Mouse (Mus musculus): ENCODE data around the gene Kcnb1. TPM values are rescaled to one million over a fixed set of nuclear protein-coding genes. Genes with fewer than 3 reads are reported as not detected.

The Kcnb1 gene
- total RNA-seq, 1 experiment, result 1.3 TPM

GRCm38 (mm10) chr2:167123936-167124335, 66.0 kb downstream of the Kcnb1 start:
- Histone ChIP-seq H3K36me3 (ENCODE audit: control insufficient read depth, insufficient read depth, low read length, poor library complexity, severe bottlenecking) (peaks cover 3% of the 10 kb centered on the region; the same call in 1 of the 2 replicates), H3K9me3 (ENCODE audit: control insufficient read depth, insufficient read depth, low read depth, low read length) (peaks cover 15% of the 10 kb centered on the region; the same call in 1 of the 2 replicates), H3K4me3 (ENCODE audit: insufficient read depth in 1 of 2, low read depth in 1 of 2, low read length in 2 of 2, poor library complexity in 1 of 2, severe bottlenecking in 1 of 2) (no peak overlapping the region), H3K9ac (ENCODE audit: insufficient read depth, low read depth, low read length, poor library complexity, severe bottlenecking) (no peak overlapping the region), H3K27ac (ENCODE audit: insufficient read depth, low read depth, low read length, poor library complexity, severe bottlenecking) (no peak overlapping the region), H3K4me1 (ENCODE audit: control insufficient read depth in 2 of 2, insufficient read depth in 2 of 2, low read length in 2 of 2, poor library complexity in 1 of 2) (peaks cover 0 to 9% of the 10 kb centered on the region in 2 experiments; a peak in 2 of 4 replicates)
- TF ChIP-seq ZNF384 (IDR thresholded peaks at IDR 0.05; ENCODE audit: low read depth, low read length) (no peak), ZC3H11A (IDR thresholded peaks at IDR 0.05; ENCODE audit: borderline replicate concordance, low read depth, low read length) (no peak), MAFK (IDR thresholded peaks at IDR 0.05; ENCODE audit: insufficient read depth, low read depth, low read length) (no peak), HCFC1 (IDR thresholded peaks at IDR 0.05; ENCODE audit: borderline replicate concordance, insufficient read depth, low read length) (no peak), CHD2 (IDR thresholded peaks at IDR 0.05; ENCODE audit: low read depth, low read length) (no peak)
- in situ Hi-C loops (cut with MboI; ENCODE audit: low sequenced_read_pairs in 2 of 2, unreplicated experiment in 2 of 2), result no loop called here
- no peak for DNase-seq (ENCODE audit: low read depth, low spot score)

- in situ Hi-C loops (cut with MboI; ENCODE audit: low sequenced_read_pairs in 2 of 2, unreplicated experiment in 2 of 2), result no loop called here
- peaks cover 0 to 1% of the 10 kb centered on the region in 2 experiments; a peak in 1 of 4 replicates for H3K4me1 ChIP-seq (ENCODE audit: control insufficient read depth in 2 of 2, insufficient read depth in 2 of 2, low read length in 2 of 2, poor library complexity in 1 of 2)
Measured at GRCm38 (mm10) chr2:167122737-167123136, 67.2 kb downstream of the Kcnb1 start.

GRCm38 (mm10) chr2:167121996-167122395, 68.0 kb downstream of the Kcnb1 start:
- Histone ChIP-seq H3K27ac (ENCODE audit: insufficient read depth, low read depth, low read length, poor library complexity, severe bottlenecking) (no peak overlapping the region), H3K4me3 (ENCODE audit: insufficient read depth in 1 of 2, low read depth in 1 of 2, low read length in 2 of 2, poor library complexity in 1 of 2, severe bottlenecking in 1 of 2) (no peak overlapping the region), H3K9me3 (ENCODE audit: control insufficient read depth, insufficient read depth, low read depth, low read length) (peaks cover 15% of the 10 kb centered on the region; the same call in 1 of the 2 replicates), H3K4me1 (ENCODE audit: control insufficient read depth in 2 of 2, insufficient read depth in 2 of 2, low read length in 2 of 2, poor library complexity in 1 of 2) (peaks cover 0 to 1% of the 10 kb centered on the region in 2 experiments; a peak in 1 of 4 replicates), H3K36me3 (ENCODE audit: control insufficient read depth, insufficient read depth, low read length, poor library complexity, severe bottlenecking) (peaks cover 3% of the 10 kb centered on the region; the same call in 1 of the 2 replicates), H3K9ac (ENCODE audit: insufficient read depth, low read depth, low read length, poor library complexity, severe bottlenecking) (no peak overlapping the region)
- DNase-seq (ENCODE audit: low read depth, low spot score), result no peak
- no peak for TF ChIP-seq ZC3H11A (IDR thresholded peaks at IDR 0.05; ENCODE audit: borderline replicate concordance, low read depth, low read length)
- no peak for TF ChIP-seq CHD2 (IDR thresholded peaks at IDR 0.05; ENCODE audit: low read depth, low read length)
- TF ChIP-seq ZNF384 (IDR thresholded peaks at IDR 0.05; ENCODE audit: low read depth, low read length), result no peak
- TF ChIP-seq MAFK (IDR thresholded peaks at IDR 0.05; ENCODE audit: insufficient read depth, low read depth, low read length), result no peak
- TF ChIP-seq HCFC1 (IDR thresholded peaks at IDR 0.05; ENCODE audit: borderline replicate concordance, insufficient read depth, low read length), result no peak
- in situ Hi-C loops (cut with MboI; ENCODE audit: low sequenced_read_pairs in 2 of 2, unreplicated experiment in 2 of 2), result no loop called here

More at GRCm38 (mm10) chr2:167122737-167123136, 67.2 kb downstream of the Kcnb1 start:
- no peak overlapping the region for H3K27ac ChIP-seq (ENCODE audit: insufficient read depth, low read depth, low read length, poor library complexity, severe bottlenecking)
- no peak overlapping the region for H3K4me3 ChIP-seq (ENCODE audit: insufficient read depth in 1 of 2, low read depth in 1 of 2, low read length in 2 of 2, poor library complexity in 1 of 2, severe bottlenecking in 1 of 2)
- no peak overlapping the region for H3K9ac ChIP-seq (ENCODE audit: insufficient read depth, low read depth, low read length, poor library complexity, severe bottlenecking)
- peaks cover 15% of the 10 kb centered on the region; the same call in 1 of the 2 replicates for H3K9me3 ChIP-seq (ENCODE audit: control insufficient read depth, insufficient read depth, low read depth, low read length)
- H3K36me3 ChIP-seq (ENCODE audit: control insufficient read depth, insufficient read depth, low read length, poor library complexity, severe bottlenecking), result peaks cover 3% of the 10 kb centered on the region; the same call in 1 of the 2 replicates
- TF ChIP-seq ZNF384 (IDR thresholded peaks at IDR 0.05; ENCODE audit: low read depth, low read length) (no peak), CHD2 (IDR thresholded peaks at IDR 0.05; ENCODE audit: low read depth, low read length) (no peak), MAFK (IDR thresholded peaks at IDR 0.05; ENCODE audit: insufficient read depth, low read depth, low read length) (no peak), HCFC1 (IDR thresholded peaks at IDR 0.05; ENCODE audit: borderline replicate concordance, insufficient read depth, low read length) (no peak), ZC3H11A (IDR thresholded peaks at IDR 0.05; ENCODE audit: borderline replicate concordance, low read depth, low read length) (no peak)
- no peak for DNase-seq (ENCODE audit: low read depth, low spot score)

- no peak for DNase-seq (ENCODE audit: low read depth, low spot score)
- in situ Hi-C loops (cut with MboI; ENCODE audit: low sequenced_read_pairs in 2 of 2, unreplicated experiment in 2 of 2), result no loop called here
- no peak overlapping the region for H3K4me3 ChIP-seq (ENCODE audit: insufficient read depth in 1 of 2, low read depth in 1 of 2, low read length in 2 of 2, poor library complexity in 1 of 2, severe bottlenecking in 1 of 2)
- H3K27ac ChIP-seq (ENCODE audit: insufficient read depth, low read depth, low read length, poor library complexity, severe bottlenecking), result no peak overlapping the region
- H3K4me1 ChIP-seq (ENCODE audit: control insufficient read depth in 2 of 2, insufficient read depth in 2 of 2, low read length in 2 of 2, poor library complexity in 1 of 2), result peaks cover 0 to 1% of the 10 kb centered on the region in 2 experiments; a peak in 1 of 4 replicates
- TF ChIP-seq CHD2 (IDR thresholded peaks at IDR 0.05; ENCODE audit: low read depth, low read length), result no peak
- TF ChIP-seq ZC3H11A (IDR thresholded peaks at IDR 0.05; ENCODE audit: borderline replicate concordance, low read depth, low read length), result no peak
- no peak for TF ChIP-seq ZNF384 (IDR thresholded peaks at IDR 0.05; ENCODE audit: low read depth, low read length)
- no peak for TF ChIP-seq HCFC1 (IDR thresholded peaks at IDR 0.05; ENCODE audit: borderline replicate concordance, insufficient read depth, low read length)
- no peak for TF ChIP-seq MAFK (IDR thresholded peaks at IDR 0.05; ENCODE audit: insufficient read depth, low read depth, low read length)
- no peak overlapping the region for H3K9ac ChIP-seq (ENCODE audit: insufficient read depth, low read depth, low read length, poor library complexity, severe bottlenecking)
- H3K9me3 ChIP-seq (ENCODE audit: control insufficient read depth, insufficient read depth, low read depth, low read length), result peaks cover 15% of the 10 kb centered on the region; the same call in 1 of the 2 replicates
- H3K36me3 ChIP-seq (ENCODE audit: control insufficient read depth, insufficient read depth, low read length, poor library complexity, severe bottlenecking), result peaks cover 3% of the 10 kb centered on the region; the same call in 1 of the 2 replicates
Measured at GRCm38 (mm10) chr2:167121228-167121627, 68.7 kb downstream of the Kcnb1 start.

Measured in ES-E14 (cell line).